ENCODE assay signal across 25 mouse cellular contexts in genomic region chrX:130212759-130213158, GRCm38 (mm10).
DNase-seq lines count a peak whose midpoint lies in the region; ATAC-seq and TF ChIP-seq lines count a peak whose summit lies in the region.
"Had no signal": no experiment of that assay in that cellular context is flagged by ENCODE, and none has a peak within 500 bp of the region (broad histone marks: within the 10 kb centered on the region; RNA-seq: fewer than 3 reads in every experiment).

No protein-coding gene starts in this region.

- DNase-seq in lung, embryonic 14.5 days = peak; percentile 4
- no peak for DNase-seq in lung, adult 2 months
- no peak for DNase-seq in heart, postnatal 36 days
- DNase-seq in T-cell, adult 2 months (ENCODE audit: low spot score) = no peak
- DNase-seq in heart, adult 11 months = no peak
- DNase-seq in spleen, postnatal 14 days (ENCODE audit: low spot score in 2 of 2) = no peak
- DNase-seq: adrenal gland, postnatal 14 days; cerebellum, adult 9-10 months; forebrain, postnatal 0 days; gastrocnemius, postnatal 25 days; kidney, postnatal 25 days; lung, postnatal 36 days; right cerebral cortex, adult 18-20 months; right cerebral cortex, postnatal 4 days had no signal

- H3K4me1 ChIP-seq in lung, embryonic 14.5 days (ENCODE audit: insufficient read depth) = no peaks in the 10 kb centered on the region
- no peaks in the 10 kb centered on the region for H3K4me1 ChIP-seq in lung, adult 2 months (ENCODE audit: control insufficient read depth, insufficient read depth, low read length)
- H3K4me1 ChIP-seq in liver, embryonic 16.5 days (ENCODE audit: control insufficient read depth, low read depth, low read length) = no peaks in the 10 kb centered on the region
- H3K4me1 ChIP-seq: heart, embryonic 10.5 days; limb, embryonic 13.5 days; lung, embryonic 15.5 days; midbrain, embryonic 10.5 days; neural tube, embryonic 15.5 days had no signal

- TF ChIP-seq CTCF in lung, embryonic 14.5 days (IDR thresholded peaks at IDR 0.05; ENCODE audit: low read depth) = no peak
- no peak for TF ChIP-seq CTCF in lung, adult 2 months (IDR thresholded peaks at IDR 0.05; ENCODE audit: insufficient read depth, low read length)

- H3K27me3 ChIP-seq in lung, embryonic 14.5 days (ENCODE audit: insufficient read depth, low read length) = no peaks in the 10 kb centered on the region
- H3K27me3 ChIP-seq in liver, embryonic 16.5 days (ENCODE audit: control insufficient read depth, insufficient read depth, low read depth, low read length) = no peaks in the 10 kb centered on the region
- H3K27me3 ChIP-seq: limb, embryonic 13.5 days; lung, embryonic 15.5 days; neural tube, embryonic 15.5 days had no signal

- H3K36me3 ChIP-seq in lung, embryonic 14.5 days (ENCODE audit: insufficient read depth) = no peaks in the 10 kb centered on the region
- no peaks in the 10 kb centered on the region for H3K36me3 ChIP-seq in liver, embryonic 16.5 days (ENCODE audit: control insufficient read depth, insufficient read depth)
- H3K36me3 ChIP-seq: heart, embryonic 10.5 days; limb, embryonic 13.5 days; lung, embryonic 15.5 days; midbrain, embryonic 10.5 days; neural tube, embryonic 15.5 days had no signal

- no peaks in the 10 kb centered on the region for H3K9me3 ChIP-seq in lung, embryonic 14.5 days (ENCODE audit: low read depth, low read length)
- H3K9me3 ChIP-seq in liver, embryonic 16.5 days (replicated peaks; ENCODE audit: control insufficient read depth, low read length) = no peaks in the 10 kb centered on the region
- H3K9me3 ChIP-seq: heart, embryonic 10.5 days; limb, embryonic 13.5 days; lung, embryonic 15.5 days; midbrain, embryonic 10.5 days; neural tube, embryonic 15.5 days had no signal

- TF ChIP-seq POLR2A in lung, adult 2 months (IDR thresholded peaks at IDR 0.05; ENCODE audit: borderline replicate concordance, extremely low read depth, low read depth, low read length) = no peak

- no peak for ATAC-seq in lung, embryonic 14.5 days (ENCODE audit: insufficient read depth)
- peak; percentile 91 to 98 for ATAC-seq in hematopoietic stem cell, adult 5-6 weeks (replicated peaks in 1 of 2; ENCODE audit: insufficient read depth in 1 of 2, low FRiP score in 2 of 2, low TSS enrichment in 1 of 2, low read depth in 1 of 2, poor library complexity in 2 of 2, severe bottlenecking in 2 of 2)
- peak; percentile 43; the same call in 1 of the 2 replicates for ATAC-seq in liver, embryonic 16.5 days (ENCODE audit: low read depth)
- ATAC-seq: forebrain, postnatal 0 days; hindbrain, postnatal 0 days; intestine, embryonic 16.5 days; midbrain, embryonic 16.5 days had no signal

- H3K4me3 ChIP-seq in lung, embryonic 14.5 days (ENCODE audit: low read depth, low read length) = no peak overlapping the region
- H3K4me3 ChIP-seq in lung, adult 2 months (replicated peaks; ENCODE audit: extremely low read depth, low read depth, low read length) = no peak overlapping the region
- H3K4me3 ChIP-seq in liver, embryonic 16.5 days (ENCODE audit: low read depth, low read length) = no peak overlapping the region
- H3K4me3 ChIP-seq: heart, embryonic 10.5 days; layer of hippocampus, adult 2 months; limb, embryonic 13.5 days; lung, embryonic 15.5 days; midbrain, embryonic 10.5 days; neural tube, embryonic 15.5 days had no signal

- 66% methylated on average over 4 of the region's 4 CpGs for WGBS in lung, embryonic 14.5 days
- WGBS in lung, adult 2 months = 60% methylated on average over 4 of the region's 4 CpGs
- WGBS in liver, embryonic 16.5 days (ENCODE audit: insufficient replicate concordance) = 25% methylated on average over 4 of the region's 4 CpGs

- intact Hi-C loops in heart, postnatal 36 days (cut with DNase I) = no loop called here

- H3K9ac ChIP-seq in lung, embryonic 14.5 days = no peak overlapping the region
- H3K9ac ChIP-seq in liver, embryonic 16.5 days (ENCODE audit: low read depth, low read length) = no peak overlapping the region
- H3K9ac ChIP-seq: forebrain, postnatal 0 days; limb, embryonic 13.5 days; lung, embryonic 15.5 days; neural tube, embryonic 15.5 days had no signal

- no peak overlapping the region for H3K4me2 ChIP-seq in lung, embryonic 14.5 days
- H3K4me2 ChIP-seq in liver, embryonic 16.5 days (ENCODE audit: low read depth, low read length) = no peak overlapping the region
- H3K4me2 ChIP-seq: limb, embryonic 13.5 days; lung, embryonic 15.5 days; neural tube, embryonic 15.5 days had no signal

- H3K27ac ChIP-seq in lung, embryonic 14.5 days (ENCODE audit: low read depth) = no peak overlapping the region
- H3K27ac ChIP-seq in liver, embryonic 16.5 days (ENCODE audit: low read length) = no peak overlapping the region
- H3K27ac ChIP-seq: heart, embryonic 10.5 days; hindbrain, postnatal 0 days; layer of hippocampus, adult 2 months; limb, embryonic 13.5 days; lung, embryonic 15.5 days; midbrain, embryonic 10.5 days; neural tube, embryonic 15.5 days had no signal
